Mouse (Mus musculus) CH12F3 (cell line): ENCODE measurements around the gene Morn2.
"Not testable (repeated sequence)": the region's sequence is repeated elsewhere in the genome, so short reads cannot be mapped to it uniquely, and the experiment has no call there.

ENCODE experiments used
- in situ Hi-C: fragments of 300-500 bp; cut with MboI; formaldehyde crosslinking; loops from 2 replicates; pipeline ENCODE4 v1.14.3; 2020; ENCODE audit warnings: low sequenced_read_pairs

Gene Morn2

GRCm38 (mm10) chr17:80290074-80290657, at the start of gene Morn2, which contains the start of gene Dhx57:
Gene Morn2, plus strand, starts transcription at chr17:80290203.
Gene Dhx57, minus strand, starts transcription at chr17:80290476.
- in situ Hi-C loops: loop anchor here (25.0 kb wide), 1 partner anchor 272 kb away; no protein-coding TSS in a partner anchor

DNA sequence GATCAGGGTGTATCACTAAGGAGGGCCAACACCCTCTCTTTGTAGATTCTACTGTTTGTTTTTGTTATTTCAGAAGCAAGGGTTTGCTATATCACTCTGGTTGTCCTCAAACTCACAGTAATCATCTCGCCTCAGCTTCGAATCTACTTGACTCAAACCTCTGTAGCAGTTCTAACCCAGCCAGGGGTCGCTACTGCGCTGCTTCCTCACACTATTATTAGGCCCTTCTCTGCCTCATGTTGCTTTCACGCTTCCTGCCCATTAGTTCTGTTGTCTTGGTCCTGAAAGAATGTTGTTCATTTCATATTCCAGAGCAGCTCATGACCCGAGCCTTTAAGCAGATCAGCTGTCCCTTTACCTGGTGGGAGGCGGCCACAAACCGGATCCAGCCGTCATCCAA, 48.4 kb upstream of the Morn2 start:
- in situ Hi-C loops: no loop called here

DNA sequence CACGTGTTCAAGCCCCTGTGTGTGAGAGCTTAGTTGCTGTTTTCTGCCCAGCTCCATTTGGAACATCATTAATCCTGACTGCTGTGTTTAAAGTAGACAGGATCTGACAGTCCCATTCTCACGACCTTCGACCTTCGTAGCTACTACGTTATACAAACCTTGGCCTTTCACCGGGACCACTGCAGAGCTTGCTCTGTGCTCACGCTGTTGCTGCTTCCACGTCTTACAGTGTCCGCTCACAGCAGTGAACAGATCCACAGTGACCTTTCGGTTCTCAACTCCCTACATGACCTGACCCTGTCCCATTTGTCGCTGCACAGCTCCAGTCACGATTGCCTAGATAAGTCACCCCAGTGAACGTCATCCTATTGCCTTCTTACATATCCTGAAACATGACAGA, 46.9 kb upstream of the Morn2 start:
- in situ Hi-C loops: no loop called here

GRCm38 (mm10) chr17:80252757-80253525, 37.1 kb upstream of the Morn2 start:
- in situ Hi-C loops: no loop called here

GRCm38 (mm10) chr17:80254421-80254820, 35.6 kb upstream of the Morn2 start:
- in situ Hi-C loops: no loop called here

DNA sequence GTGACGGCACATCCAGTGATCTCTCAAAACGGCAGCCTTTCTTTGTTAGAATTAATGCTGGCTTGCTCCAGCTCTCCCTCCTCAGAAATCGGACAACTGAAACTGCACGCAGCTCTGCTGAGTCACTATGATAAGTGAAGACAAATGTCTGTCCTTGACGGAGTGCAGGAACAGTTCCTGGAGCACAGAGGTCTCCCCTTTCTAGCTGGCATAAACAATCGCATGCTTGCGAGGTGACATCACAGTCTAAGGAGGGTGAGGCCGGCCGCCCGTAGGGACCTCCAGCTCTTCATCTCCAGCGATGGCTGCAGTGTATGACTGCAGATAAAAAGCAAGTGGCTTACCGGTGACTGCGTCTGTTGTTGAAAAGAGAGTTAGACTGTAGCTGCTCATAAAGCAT, 34.8 kb upstream of the Morn2 start:
- in situ Hi-C loops: no loop called here

- in situ Hi-C loops: no loop called here
These were observed 22.9 kb upstream of the Morn2 start for GRCm38 (mm10) chr17:80267065-80267464.

GRCm38 (mm10) chr17:80268151-80268550, 21.9 kb upstream of the Morn2 start:
- in situ Hi-C loops: no loop called here

GRCm38 (mm10) chr17:80270622-80271021, 19.4 kb upstream of the Morn2 start:
- in situ Hi-C loops: not testable (repeated sequence)

GRCm38 (mm10) chr17:80278255-80278654, 11.7 kb upstream of the Morn2 start:
- in situ Hi-C loops: loop anchor here (25.0 kb wide), 1 partner anchor 284 kb away; no protein-coding TSS in a partner anchor

GRCm38 (mm10) chr17:80279340-80280070, 10.5 kb upstream of the Morn2 start:
- in situ Hi-C loops: loop anchor here (25.0 kb wide), 1 partner anchor 283 kb away; no protein-coding TSS in a partner anchor

DNA sequence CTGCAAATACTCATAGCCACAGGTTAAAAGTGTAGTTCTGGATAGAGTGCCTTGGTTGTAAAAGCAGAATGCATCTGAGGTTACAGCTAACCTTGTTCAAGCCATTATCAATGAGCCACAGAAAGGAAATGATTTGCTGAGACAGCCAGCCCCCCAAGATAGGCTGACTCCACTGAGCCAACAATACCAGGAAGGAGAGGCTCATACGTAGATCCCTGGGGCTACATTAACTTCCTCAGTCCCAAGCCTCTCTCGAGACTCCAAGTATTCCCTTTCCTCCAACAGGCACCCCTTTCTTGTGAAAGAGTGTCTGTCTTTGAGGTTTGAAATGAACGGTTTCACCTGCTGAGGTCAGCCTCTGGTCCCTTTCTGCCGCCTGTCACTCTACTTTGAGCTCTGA, 5.6 kb upstream of the Morn2 start:
- in situ Hi-C loops: loop anchor here (25.0 kb wide), 1 partner anchor 278 kb away; no protein-coding TSS in a partner anchor

GRCm38 (mm10) chr17:80288012-80288411, 2.0 kb upstream of the Morn2 start:
- in situ Hi-C loops: loop anchor here (25.0 kb wide), 1 partner anchor 274 kb away; no protein-coding TSS in a partner anchor

DNA sequence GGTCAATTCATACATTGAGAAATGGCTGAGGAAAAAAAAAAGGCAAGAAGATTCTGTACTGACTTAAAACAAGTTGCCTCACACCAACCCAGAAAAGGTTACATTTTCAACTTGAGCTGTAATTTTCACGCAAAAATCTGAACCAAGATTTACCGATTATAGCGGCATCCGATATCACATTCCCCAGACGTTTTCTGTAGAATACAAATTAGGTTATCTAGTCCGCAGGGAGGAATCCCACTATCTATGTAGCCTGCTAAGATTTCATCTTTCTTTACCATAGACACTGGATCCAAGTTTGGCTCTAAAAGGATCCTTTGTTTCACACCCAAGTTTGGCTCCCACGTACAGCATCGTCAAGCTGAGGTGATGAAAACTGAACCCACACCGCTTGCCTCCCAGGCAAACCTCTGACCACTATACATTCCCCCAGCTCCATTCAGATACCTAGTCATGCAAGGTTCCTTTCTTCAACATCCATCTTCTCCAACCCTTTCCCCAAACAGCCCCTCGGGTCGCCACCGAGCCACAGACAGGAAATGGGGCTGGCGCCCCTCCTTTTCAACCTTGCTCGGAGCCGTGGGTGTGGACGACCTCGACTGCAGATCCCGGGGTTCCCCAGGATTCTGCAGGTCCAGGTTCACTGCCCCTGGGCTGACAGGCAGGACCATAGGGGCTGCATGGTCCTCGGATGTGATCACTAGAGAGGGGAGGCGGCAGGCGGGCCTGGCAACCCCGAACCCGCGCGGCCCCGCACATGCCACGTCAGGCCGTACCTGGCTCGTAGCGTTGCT, 526 bp upstream of the Morn2 start:
- in situ Hi-C loops: loop anchor here (25.0 kb wide), 1 partner anchor 273 kb away; no protein-coding TSS in a partner anchor

- in situ Hi-C loops: loop anchor here (25.0 kb wide), 1 partner anchor 271 kb away; no protein-coding TSS in a partner anchor
These were observed 1.1 kb downstream of the Morn2 start for GRCm38 (mm10) chr17:80291148-80291547.

DNA sequence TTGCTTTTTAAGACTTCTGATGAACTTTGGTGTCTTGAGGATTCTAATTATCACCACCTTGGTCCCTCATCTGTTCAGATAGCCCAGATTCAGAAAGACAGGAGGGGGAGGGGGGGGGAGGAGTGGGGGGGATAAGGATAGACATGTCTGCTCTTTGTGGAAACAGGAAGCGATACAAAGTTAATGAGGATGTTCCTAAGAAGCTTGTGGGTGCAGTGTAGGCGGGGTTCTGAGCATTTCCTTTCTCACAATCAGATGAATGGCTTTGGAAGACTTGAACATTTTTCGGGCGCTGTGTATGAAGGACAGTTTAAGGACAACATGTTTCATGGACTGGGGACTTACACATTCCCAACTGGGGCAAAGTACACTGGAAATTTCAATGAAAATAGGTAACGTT, 5.3 kb downstream of the Morn2 start:
- in situ Hi-C loops: loop anchor here (25.0 kb wide), 1 partner anchor 267 kb away; no protein-coding TSS in a partner anchor

- in situ Hi-C loops: loop anchor here (25.0 kb wide), 1 partner anchor 263 kb away; no protein-coding TSS in a partner anchor
These were observed 8.8 kb downstream of the Morn2 start for GRCm38 (mm10) chr17:80298844-80299243.

- in situ Hi-C loops: no loop called here
These were observed 17.2 kb downstream of the Morn2 start, which contains the start of gene Arhgef33 for GRCm38 (mm10) chr17:80307251-80307650. Gene Arhgef33, plus strand, starts transcription at chr17:80307407.

DNA sequence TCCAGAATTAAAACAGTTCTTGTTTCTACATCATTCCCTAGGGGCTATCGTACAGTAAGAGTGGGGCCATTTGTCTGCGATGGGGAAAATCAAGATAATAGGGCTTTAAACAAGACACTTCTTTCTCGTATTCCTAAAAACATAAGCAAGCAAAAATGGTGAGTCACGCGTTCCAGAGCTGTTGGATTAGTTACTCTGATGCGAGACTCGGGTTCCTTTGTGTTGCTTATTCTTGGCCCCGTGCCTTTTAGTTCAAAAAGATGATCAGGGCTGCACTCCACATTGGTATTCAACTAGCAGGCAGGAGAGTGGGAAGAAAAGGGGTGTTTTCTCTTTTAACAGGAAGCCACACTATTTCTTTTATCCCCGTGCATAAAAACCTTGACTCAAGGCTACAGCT, 21.8 kb downstream of the Morn2 start:
- in situ Hi-C loops: no loop called here

- in situ Hi-C loops: no loop called here
These were observed 22.4 kb downstream of the Morn2 start for GRCm38 (mm10) chr17:80312405-80312804.
